Mouse (Mus musculus) liver, adult 2 months (tissue): ENCODE measurements around the gene Rpl5.

Experiments
- CTCF ChIP-seq: fragments of 200-500 bp; IDR thresholded peaks from 2 replicates; pipeline ENCODE4 v1.5.1; 2011; ENCODE audit warnings: low read depth, low read length, control low read depth
- POLR2A ChIP-seq: fragments of 200-500 bp; IDR thresholded peaks from 2 replicates; pipeline ENCODE4 v1.6.1; 2011; ENCODE audit warnings: low read length, control low read depth; ENCODE audit not compliant: insufficient read depth; ENCODE audit errors: extremely low read depth

- TF ChIP-seq POLR2A, result no peak
- no peak for TF ChIP-seq CTCF
These were observed 5.6 kb upstream of the Rpl5 start for GRCm38 (mm10) chr5:107894676-107895075.
